Mouse (Mus musculus) kidney, postnatal 0 days (tissue): ENCODE measurements at regions not wholly inside any gene's neighbourhood (a gene's known extent, or its start where the extent isn't known, plus 50 kb on each side); places are given as distances from the start of the nearest gene placed in this dataset.

Experiments used
- ATAC-seq: fragments of 200-750 bp; cut with Nextera tagmentation; replicated peaks from 2 replicates; pipeline ENCODE4 v1.8.0; 2017; ENCODE audit warnings: low read depth, moderate number of reproducible peaks, moderate TSS enrichment, moderate library complexity; ENCODE audit not compliant: low FRiP score
- DNase-seq: peaks from one replicate; pipeline ENCODE4 v3.0.0-alpha.2; 2016; ENCODE audit warnings: low spot score
- H3K27ac ChIP-seq: fragments of 300-500 bp; sonication (generic); 2 replicates; pipeline ENCODE4 v1.5.1; 2014; ENCODE audit warnings: mild to moderate bottlenecking
- H3K27me3 ChIP-seq: fragments of 300-500 bp; sonication (generic); 2 replicates; pipeline ENCODE4 v1.6.1; 2014; ENCODE audit warnings: low read length, mixed read lengths; ENCODE audit not compliant: insufficient read depth
- H3K36me3 ChIP-seq: fragments of 300-500 bp; sonication (generic); 2 replicates; pipeline ENCODE4 v1.6.1; 2014; ENCODE audit warnings: low read length, mixed read lengths; ENCODE audit not compliant: insufficient read depth
- H3K4me1 ChIP-seq: fragments of 300-500 bp; sonication (generic); replicated peaks from 2 replicates; pipeline ENCODE4 v1.6.1; 2014; ENCODE audit warnings: antibody characterized with exemption, low read length, mixed read lengths; ENCODE audit not compliant: insufficient read depth
- H3K4me2 ChIP-seq: fragments of 300-500 bp; sonication (generic); 2 replicates; pipeline ENCODE4 v1.6.1; 2014; ENCODE audit warnings: mild to moderate bottlenecking, low read length, moderate library complexity, mixed read lengths
- H3K4me3 ChIP-seq: fragments of 300-500 bp; sonication (generic); replicated peaks from 2 replicates; pipeline ENCODE4 v1.5.1; 2014; ENCODE audit warnings: low read depth, low read length
- H3K9ac ChIP-seq: fragments of 300-500 bp; sonication (generic); 2 replicates; pipeline ENCODE4 v1.6.1; 2014; ENCODE audit warnings: low read depth, low read length
- H3K9me3 ChIP-seq: fragments of 300-500 bp; sonication (generic); replicated peaks from 2 replicates; pipeline ENCODE4 v1.6.1; 2016; ENCODE audit warnings: low read length, inconsistent platforms, mixed read lengths
- CTCF ChIP-seq: IDR thresholded peaks from 2 replicates; pipeline ENCODE4 v1.5.1; 2016; ENCODE audit warnings: antibody characterized with exemption, low read depth, mild to moderate bottlenecking, moderate library complexity
- WGBS: fragments of 180-500 bp; shearing (Covaris S2); extraction: QIAGEN DNeasy Blood & Tissue Kit; methylation state at CpG from one replicate; pipeline ENCODE4 v1.1.7; 2014; 5-methylcytosine and 5-hydroxymethylcytosine counted together

GRCm38 (mm10) chr4:31410157-31410556, 553.7 kb upstream of the Map3k7 start:
- TF ChIP-seq CTCF, result no peak
- no peak for DNase-seq
- 79% methylated on average over 3 of the region's 3 CpGs for WGBS

GRCm38 (mm10) chr4:31411770-31412525, 551.9 kb upstream of the Map3k7 start:
- ATAC-seq (no peak), DNase-seq (no peak)
- Histone ChIP-seq H3K9ac (no peak overlapping the region), H3K4me3 (no peak overlapping the region), H3K9me3 (no peaks in the 10 kb centered on the region), H3K27me3 (no peaks in the 10 kb centered on the region), H3K27ac (no peak overlapping the region), H3K36me3 (no peaks in the 10 kb centered on the region), H3K4me1 (no peaks in the 10 kb centered on the region; the same call in 1 of the 2 replicates), H3K4me2 (no peak overlapping the region)
- WGBS, result 50% methylated on average over 9 of the region's 9 CpGs
- TF ChIP-seq CTCF, result no peak

More at GRCm38 (mm10) chr4:31410157-31410556, 553.7 kb upstream of the Map3k7 start:
- no peak overlapping the region for H3K4me2 ChIP-seq
- no peak overlapping the region for H3K9ac ChIP-seq
- no peaks in the 10 kb centered on the region for H3K27me3 ChIP-seq
- no peaks in the 10 kb centered on the region; the same call in 1 of the 2 replicates for H3K4me1 ChIP-seq
- H3K9me3 ChIP-seq, result no peaks in the 10 kb centered on the region
- H3K4me3 ChIP-seq, result no peak overlapping the region
- ATAC-seq, result no peak
- H3K27ac ChIP-seq, result no peak overlapping the region
- no peaks in the 10 kb centered on the region for H3K36me3 ChIP-seq

GRCm38 (mm10) chr4:31417161-31417560, 546.7 kb upstream of the Map3k7 start:
- H3K4me3 ChIP-seq, result no peak overlapping the region
- no peak overlapping the region for H3K9ac ChIP-seq
- no peak for TF ChIP-seq CTCF
- ATAC-seq, result no peak
- no peak overlapping the region for H3K27ac ChIP-seq
- 83% methylated on average over 4 of the region's 4 CpGs for WGBS
- no peaks in the 10 kb centered on the region for H3K27me3 ChIP-seq
- no peaks in the 10 kb centered on the region for H3K36me3 ChIP-seq
- no peak overlapping the region for H3K4me2 ChIP-seq
- H3K9me3 ChIP-seq, result no peaks in the 10 kb centered on the region
- peak; percentile 33 for DNase-seq
- H3K4me1 ChIP-seq, result no peaks in the 10 kb centered on the region

GRCm38 (mm10) chr4:31419240-31419639, 544.7 kb upstream of the Map3k7 start:
- Histone ChIP-seq H3K27ac (no peak overlapping the region), H3K4me3 (no peak overlapping the region), H3K4me1 (no peaks in the 10 kb centered on the region), H3K27me3 (no peaks in the 10 kb centered on the region), H3K4me2 (no peak overlapping the region), H3K9ac (no peak overlapping the region), H3K36me3 (no peaks in the 10 kb centered on the region), H3K9me3 (no peaks in the 10 kb centered on the region)
- WGBS, result 10% methylated on average over 6 of the region's 6 CpGs
- peak; percentile 83 for TF ChIP-seq CTCF
- ATAC-seq, result no peak
- peak; percentile 85 for DNase-seq

GRCm38 (mm10) chr4:31420167-31420566, 543.7 kb upstream of the Map3k7 start:
- no peak for ATAC-seq
- Histone ChIP-seq H3K4me3 (no peak overlapping the region), H3K27ac (no peak overlapping the region), H3K9ac (no peak overlapping the region), H3K27me3 (no peaks in the 10 kb centered on the region), H3K36me3 (no peaks in the 10 kb centered on the region), H3K4me1 (no peaks in the 10 kb centered on the region), H3K9me3 (no peaks in the 10 kb centered on the region), H3K4me2 (no peak overlapping the region)
- 83% methylated on average over 9 of the region's 9 CpGs for WGBS
- no peak for DNase-seq
- TF ChIP-seq CTCF, result no peak

GRCm38 (mm10) chr4:31421386-31421785, 542.5 kb upstream of the Map3k7 start:
- Histone ChIP-seq H3K36me3 (no peaks in the 10 kb centered on the region), H3K27me3 (no peaks in the 10 kb centered on the region), H3K9ac (no peak overlapping the region), H3K4me1 (no peaks in the 10 kb centered on the region), H3K27ac (no peak overlapping the region), H3K4me2 (no peak overlapping the region), H3K4me3 (no peak overlapping the region), H3K9me3 (no peaks in the 10 kb centered on the region)
- no peak for DNase-seq
- 65% methylated on average over 5 of the region's 5 CpGs for WGBS
- 0 out of 2 replicates have a peak, but pooled peaks have one; percentile 54 for ATAC-seq
- TF ChIP-seq CTCF, result no peak
